Mouse (Mus musculus) embryonic facial prominence, embryonic 12.5 days (tissue): ENCODE results near the gene Sfxn4. TPM values are rescaled to one million over a fixed set of nuclear protein-coding genes. Genes with fewer than 3 reads are reported as not detected.
A peak's percentile ranks its signal among the peaks of the same experiment; 100 is the strongest.

Experiments
- ATAC-seq: fragments of 200-750 bp; cut with Nextera tagmentation; 2 replicates; pipeline ENCODE4 v1.8.0; 2017; ENCODE audit not compliant: insufficient number of reproducible peaks, insufficient read depth, low FRiP score, low TSS enrichment
- H3K27ac ChIP-seq: fragments of 300-500 bp; sonication (generic); 2 replicates; pipeline ENCODE4 v1.5.1; 2016; ENCODE audit warnings: mild to moderate bottlenecking
- H3K27me3 ChIP-seq: fragments of 300-500 bp; sonication (generic); 2 replicates; pipeline ENCODE4 v1.6.1; 2016; ENCODE audit warnings: mild to moderate bottlenecking, moderate library complexity
- H3K36me3 ChIP-seq: fragments of 300-500 bp; sonication (generic); 2 replicates; pipeline ENCODE4 v1.6.1; 2016; ENCODE audit warnings: mild to moderate bottlenecking
- H3K4me1 ChIP-seq: fragments of 300-500 bp; sonication (generic); 2 replicates; pipeline ENCODE4 v1.6.1; 2016
- H3K4me2 ChIP-seq: fragments of 300-500 bp; sonication (generic); replicated peaks from 2 replicates; pipeline ENCODE4 v1.6.1; 2016; ENCODE audit warnings: mild to moderate bottlenecking, moderate library complexity
- H3K4me3 ChIP-seq: fragments of 300-500 bp; sonication (generic); 2 replicates; pipeline ENCODE4 v1.5.1; 2016; ENCODE audit warnings: mild to moderate bottlenecking
- H3K9ac ChIP-seq: fragments of 300-500 bp; sonication (generic); 2 replicates; pipeline ENCODE4 v1.6.1; 2016; ENCODE audit warnings: mild to moderate bottlenecking, moderate library complexity
- H3K9me3 ChIP-seq: fragments of 300-500 bp; sonication (generic); 2 replicates; pipeline ENCODE4 v1.6.1; 2016; ENCODE audit warnings: mild to moderate bottlenecking, moderate library complexity
- WGBS: fragments of 180-500 bp; shearing (Covaris S2); methylation state at CpG from one replicate; pipeline ENCODE4 v1.1.7; 2016; 5-methylcytosine and 5-hydroxymethylcytosine counted together
- polyA plus RNA-seq: library from polyadenylated mRNA; unstranded; fragments of >200 nt; fragmentation: Nextera tagmentation; extraction: Ambion mirVana; gene quantifications from 2 replicates; pipeline ENCODE4 v1.2.1, GENCODE M21; 2016

Sfxn4 gene
- polyA plus RNA-seq, 1 experiment from 2014 or later: 14.3 TPM

DNA sequence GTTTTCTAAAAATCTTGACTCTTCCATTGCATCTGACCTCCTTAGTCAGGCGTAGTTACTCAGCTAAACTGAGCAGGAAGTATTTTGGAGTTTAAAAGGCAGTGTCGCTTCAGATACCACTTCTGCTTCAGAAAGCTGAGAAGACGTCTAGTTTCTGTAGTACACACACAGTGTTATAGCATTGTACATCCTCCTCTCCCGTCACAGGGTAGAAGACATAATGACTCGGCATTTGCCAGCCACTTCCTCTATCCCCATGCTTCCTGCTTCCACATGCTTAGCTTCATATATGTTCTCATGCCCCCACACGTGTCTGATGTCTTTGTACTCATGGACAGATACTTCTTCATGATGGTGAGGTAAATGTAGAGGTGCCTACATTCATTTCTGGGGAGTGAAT is 42.6 kb downstream of the Sfxn4 start:
- Histone ChIP-seq H3K27ac (no peak overlapping the region), H3K4me3 (no peak overlapping the region), H3K27me3 (no peaks in the 10 kb centered on the region), H3K9me3 (no peaks in the 10 kb centered on the region), H3K4me2 (no peak overlapping the region), H3K9ac (no peak overlapping the region), H3K36me3 (peaks cover 55% of the 10 kb centered on the region), H3K4me1 (no peaks in the 10 kb centered on the region)
- ATAC-seq: no peak
- WGBS: 88% methylated on average over 6 of the region's 6 CpGs

DNA sequence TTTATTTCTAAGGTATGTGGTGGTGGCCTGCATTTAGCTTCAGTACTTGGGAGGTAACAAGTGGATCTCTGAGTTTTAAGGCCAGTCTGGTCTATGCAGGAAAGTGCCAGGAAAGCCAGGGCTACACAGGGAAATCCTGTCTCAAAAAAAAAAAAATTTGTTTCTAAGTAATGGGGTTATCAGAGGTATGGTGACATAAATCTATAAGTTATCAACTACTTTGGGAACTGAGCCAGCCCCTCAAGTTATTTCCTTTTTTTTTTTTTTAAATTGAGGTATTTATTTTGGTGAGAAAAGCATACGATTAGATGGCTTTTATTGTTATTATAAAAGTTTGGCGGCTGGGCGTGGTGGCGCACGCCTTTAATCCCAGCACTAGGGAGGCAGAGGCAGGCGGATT is 48.1 kb downstream of the Sfxn4 start:
- peaks cover 21% of the 10 kb centered on the region for H3K36me3 ChIP-seq
- H3K27ac ChIP-seq: no peak overlapping the region
- WGBS: 95% methylated on average over 6 of the region's 6 CpGs
- no peak overlapping the region for H3K4me2 ChIP-seq
- ATAC-seq: no peak
- no peaks in the 10 kb centered on the region; the same call in 1 of the 2 replicates for H3K4me1 ChIP-seq
- H3K9me3 ChIP-seq: no peaks in the 10 kb centered on the region
- no peak overlapping the region for H3K4me3 ChIP-seq
- H3K27me3 ChIP-seq: no peaks in the 10 kb centered on the region
- H3K9ac ChIP-seq: no peak overlapping the region

DNA sequence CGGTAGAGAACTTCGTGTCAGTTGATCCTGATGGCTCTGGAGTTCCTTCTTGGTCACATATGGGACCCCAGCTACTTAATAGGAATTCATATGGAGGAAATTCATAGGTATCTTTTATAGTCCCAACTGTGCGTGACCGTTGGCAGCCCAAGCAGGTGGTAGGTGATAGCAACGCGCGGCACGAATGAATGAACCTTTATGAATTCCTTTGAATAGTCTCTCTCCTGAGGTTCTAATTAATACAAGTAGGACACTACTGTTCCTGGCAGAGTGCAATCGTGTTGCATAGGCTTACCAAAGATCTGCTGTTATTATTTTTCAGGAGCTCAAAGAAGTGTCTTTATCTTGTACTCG is 49.3 kb downstream of the Sfxn4 start:
- Histone ChIP-seq H3K4me1 (no peaks in the 10 kb centered on the region; the same call in 1 of the 2 replicates), H3K4me2 (peak overlapping the region; percentile 62), H3K36me3 (peaks cover 20% of the 10 kb centered on the region), H3K27me3 (no peaks in the 10 kb centered on the region), H3K27ac (no peak overlapping the region; the same call in 1 of the 2 replicates), H3K9ac (peak overlapping the region; percentile 79), H3K9me3 (no peaks in the 10 kb centered on the region), H3K4me3 (peak overlapping the region; percentile 83)
- ATAC-seq: no peak
- WGBS: 18% methylated on average over 10 of the region's 10 CpGs

DNA sequence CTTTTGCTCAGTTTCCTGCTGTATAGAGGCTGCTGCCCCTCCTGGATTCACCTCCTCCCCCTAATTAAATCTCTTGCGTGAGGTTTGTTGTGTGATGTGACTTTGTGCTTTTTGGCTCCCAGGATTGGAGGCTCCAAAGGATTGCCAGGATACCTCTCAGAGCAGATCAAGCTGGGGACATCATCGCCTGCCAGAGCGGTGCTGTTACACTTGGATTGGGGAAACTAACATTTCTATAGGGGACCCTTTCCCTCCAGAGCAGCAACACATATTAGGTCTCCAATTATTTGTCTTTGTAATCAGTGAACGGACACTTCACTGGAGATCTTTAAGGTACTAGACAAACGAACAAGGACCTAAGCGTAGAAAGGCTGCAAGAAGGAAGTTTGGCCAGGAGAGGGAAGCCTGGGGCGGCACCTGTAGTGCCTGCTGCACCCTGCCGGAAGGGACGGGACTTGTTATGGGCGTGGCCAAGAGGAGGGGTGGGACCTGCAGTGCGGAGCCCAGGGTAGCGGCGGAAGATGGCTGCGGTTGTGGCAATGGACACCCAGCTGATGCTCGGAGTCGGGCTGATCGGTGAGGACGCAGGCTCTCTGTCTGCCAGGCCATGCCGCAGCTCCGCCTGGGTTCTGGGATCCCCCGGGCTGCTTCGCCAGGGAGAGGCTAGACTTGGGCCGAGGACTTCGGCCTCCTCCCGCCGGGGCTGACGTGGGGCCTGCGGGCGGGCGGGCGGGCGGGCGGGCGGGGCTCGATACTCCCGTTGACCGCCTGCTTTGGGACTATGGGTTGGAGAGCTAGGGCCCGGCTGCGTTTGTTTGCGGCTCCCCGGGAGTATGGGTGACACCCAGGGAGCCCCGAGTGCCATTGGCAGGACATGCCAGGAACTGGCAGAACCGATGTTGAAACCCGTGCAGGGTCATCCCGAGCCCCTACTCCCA is 49.9 kb downstream of the Sfxn4 start, which contains the start of gene Fam45a:
Gene Fam45a (plus strand): TSS at position 488 of the 938 bp plus-strand sequence.
- Histone ChIP-seq H3K9me3 (no peaks in the 10 kb centered on the region), H3K36me3 (peaks cover 13% of the 10 kb centered on the region), H3K4me2 (peak within 1 kb of the TSS; percentile 62), H3K27me3 (no peaks in the 10 kb centered on the region), H3K9ac (peak within 1 kb of the TSS; percentile 79), H3K27ac (peak within 1 kb of the TSS; percentile 67), H3K4me1 (no peaks in the 10 kb centered on the region; the same call in 1 of the 2 replicates), H3K4me3 (peak within 1 kb of the TSS; percentile 83)
- 2% methylated on average over 45 of the region's 45 CpGs for WGBS
- ATAC-seq: peak; percentile 99

DNA sequence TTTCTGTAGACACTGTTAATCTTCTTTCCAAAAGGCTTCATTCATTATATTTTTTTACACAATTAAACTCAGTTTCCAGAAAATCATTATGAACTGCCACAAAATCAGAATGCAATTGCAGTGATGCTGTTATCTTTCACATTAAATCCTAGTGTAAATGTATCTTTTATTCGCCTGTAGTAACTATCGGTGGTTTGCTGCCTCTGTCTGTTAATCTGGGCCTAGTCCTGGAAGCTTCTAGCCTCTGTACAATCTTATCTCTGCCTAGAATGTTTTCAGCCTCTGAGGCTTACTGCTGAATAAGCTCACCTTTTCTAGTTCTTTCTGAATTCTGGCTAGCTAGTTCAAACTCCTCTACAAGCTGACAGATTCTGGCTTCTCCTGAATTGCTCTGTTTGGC is 51.4 kb downstream of the Sfxn4 start:
- H3K27ac ChIP-seq: no peak overlapping the region
- H3K36me3 ChIP-seq: peaks cover 5% of the 10 kb centered on the region; the same call in 1 of the 2 replicates
- H3K9ac ChIP-seq: no peak overlapping the region
- WGBS: 85% methylated on average over 2 of the region's 2 CpGs
- H3K4me2 ChIP-seq: no peak overlapping the region
- H3K4me3 ChIP-seq: no peak overlapping the region
- H3K9me3 ChIP-seq: no peaks in the 10 kb centered on the region
- H3K27me3 ChIP-seq: no peaks in the 10 kb centered on the region
- no peaks in the 10 kb centered on the region; the same call in 1 of the 2 replicates for H3K4me1 ChIP-seq
- ATAC-seq: no peak

DNA sequence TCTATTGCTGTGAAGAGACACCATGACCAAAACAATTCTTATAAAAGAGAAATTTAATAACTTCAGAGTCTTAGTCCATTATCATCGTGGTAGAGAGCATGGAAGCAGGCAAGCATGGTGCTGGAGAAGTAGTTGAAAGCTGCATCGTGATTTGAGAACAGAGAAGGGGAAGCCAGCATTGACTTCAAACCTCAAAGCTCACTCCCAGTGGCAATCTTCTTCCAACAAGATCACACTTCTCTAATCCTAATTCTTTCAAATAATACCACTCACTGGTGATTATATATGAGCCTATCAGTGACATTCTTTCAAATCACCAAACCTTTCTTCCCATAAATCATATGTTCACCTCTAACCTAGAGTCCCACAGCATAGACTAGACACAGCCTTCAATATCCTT is 56.4 kb downstream of the Sfxn4 start:
- no peak overlapping the region for H3K4me2 ChIP-seq
- no peak overlapping the region for H3K4me3 ChIP-seq
- WGBS: 66% methylated on average over 2 of the region's 2 CpGs
- no peak overlapping the region for H3K27ac ChIP-seq
- no peak overlapping the region for H3K9ac ChIP-seq
- H3K36me3 ChIP-seq: no peaks in the 10 kb centered on the region
- ATAC-seq: no peak
- no peaks in the 10 kb centered on the region for H3K27me3 ChIP-seq
- H3K4me1 ChIP-seq: no peaks in the 10 kb centered on the region
- H3K9me3 ChIP-seq: no peaks in the 10 kb centered on the region

DNA sequence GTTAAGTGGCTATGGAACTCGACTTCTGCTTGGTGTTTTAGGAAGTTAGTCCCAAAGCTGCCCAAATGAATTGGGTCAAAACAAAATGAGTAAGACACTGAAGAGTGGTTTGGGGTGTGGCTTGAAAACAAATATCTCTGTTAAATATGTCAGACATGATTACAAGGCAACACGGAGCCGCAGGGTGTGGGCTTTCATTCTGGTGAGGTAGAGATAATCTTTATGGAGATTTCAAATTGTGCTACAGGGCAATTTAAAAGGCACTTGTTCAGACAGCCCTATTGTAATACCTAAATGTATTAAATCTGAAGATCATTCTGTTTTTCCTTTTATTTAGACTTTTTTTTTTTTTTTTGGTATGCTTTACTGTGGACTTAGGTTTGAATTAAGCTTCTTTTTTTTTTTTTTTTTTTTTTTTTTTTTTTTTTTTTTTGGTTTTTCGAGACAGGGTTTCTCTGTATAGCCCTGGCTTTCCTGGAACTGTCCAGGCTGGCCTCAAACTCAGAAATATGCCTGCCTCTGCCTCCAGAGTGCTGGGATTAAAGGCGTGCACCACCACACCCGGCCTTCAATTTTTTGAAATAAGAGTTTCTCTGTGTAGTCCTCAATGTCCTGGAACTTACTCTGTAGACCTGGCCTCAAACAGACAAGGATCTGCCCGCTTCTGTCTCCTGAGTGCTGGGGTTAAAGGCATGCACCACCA is 61.3 kb downstream of the Sfxn4 start:
- Histone ChIP-seq H3K27ac (no peak overlapping the region), H3K9me3 (no peaks in the 10 kb centered on the region), H3K4me2 (no peak overlapping the region), H3K27me3 (no peaks in the 10 kb centered on the region), H3K4me3 (no peak overlapping the region), H3K4me1 (no peaks in the 10 kb centered on the region), H3K36me3 (no peaks in the 10 kb centered on the region), H3K9ac (no peak overlapping the region)
- WGBS: 76% methylated on average over 7 of the region's 7 CpGs
- ATAC-seq: no peak

DNA sequence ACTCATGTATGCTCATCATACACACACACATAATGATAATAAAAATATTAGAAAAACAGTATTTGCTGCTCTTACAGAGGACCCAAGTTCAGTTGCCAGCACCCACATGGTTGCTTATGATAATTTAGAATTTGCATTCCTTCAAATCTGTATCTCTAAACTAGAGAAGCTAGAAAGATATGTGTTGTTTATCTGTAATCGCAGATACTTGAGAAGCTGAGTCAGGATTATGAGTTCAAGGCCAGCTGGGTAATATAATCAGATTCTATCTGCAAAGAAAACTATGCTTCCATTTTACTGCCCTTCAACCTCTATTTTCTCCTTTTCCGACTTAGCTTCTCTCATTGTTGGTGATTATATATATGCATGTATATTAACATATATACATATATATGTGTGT is 63.9 kb downstream of the Sfxn4 start:
- H3K4me2 ChIP-seq: no peak overlapping the region
- no peaks in the 10 kb centered on the region for H3K27me3 ChIP-seq
- H3K4me3 ChIP-seq: no peak overlapping the region
- H3K27ac ChIP-seq: no peak overlapping the region
- ATAC-seq: no peak
- no peak overlapping the region for H3K9ac ChIP-seq
- 92% methylated on average over 2 of the region's 2 CpGs for WGBS
- no peaks in the 10 kb centered on the region for H3K4me1 ChIP-seq
- H3K9me3 ChIP-seq: no peaks in the 10 kb centered on the region
- H3K36me3 ChIP-seq: no peaks in the 10 kb centered on the region

DNA sequence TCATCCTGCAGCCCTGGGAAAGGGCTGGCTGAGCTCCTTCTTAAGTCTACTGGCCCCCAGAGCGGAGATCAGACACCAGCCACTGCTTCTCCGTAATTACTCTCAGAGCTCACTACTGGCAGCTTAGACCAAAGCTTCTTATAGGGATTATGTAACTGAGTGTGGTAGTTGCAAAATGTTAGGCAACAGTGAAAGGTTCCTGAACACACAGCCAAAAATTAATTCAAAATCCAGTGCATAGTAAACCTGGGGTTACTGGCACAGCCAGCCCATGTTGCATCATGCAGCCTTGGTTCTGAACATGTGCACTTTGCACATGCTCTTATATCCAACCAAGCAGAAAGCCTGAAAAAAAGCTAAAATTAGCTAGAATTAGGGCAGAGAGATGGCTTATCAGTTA is 66.0 kb downstream of the Sfxn4 start:
- no peak overlapping the region for H3K4me2 ChIP-seq
- no peak overlapping the region for H3K9ac ChIP-seq
- H3K27me3 ChIP-seq: no peaks in the 10 kb centered on the region
- no peaks in the 10 kb centered on the region for H3K36me3 ChIP-seq
- H3K4me3 ChIP-seq: no peak overlapping the region
- no peaks in the 10 kb centered on the region for H3K9me3 ChIP-seq
- no peak for ATAC-seq
- no peaks in the 10 kb centered on the region for H3K4me1 ChIP-seq
- no peak overlapping the region for H3K27ac ChIP-seq
- 91% methylated on average over 2 of the region's 2 CpGs for WGBS

DNA sequence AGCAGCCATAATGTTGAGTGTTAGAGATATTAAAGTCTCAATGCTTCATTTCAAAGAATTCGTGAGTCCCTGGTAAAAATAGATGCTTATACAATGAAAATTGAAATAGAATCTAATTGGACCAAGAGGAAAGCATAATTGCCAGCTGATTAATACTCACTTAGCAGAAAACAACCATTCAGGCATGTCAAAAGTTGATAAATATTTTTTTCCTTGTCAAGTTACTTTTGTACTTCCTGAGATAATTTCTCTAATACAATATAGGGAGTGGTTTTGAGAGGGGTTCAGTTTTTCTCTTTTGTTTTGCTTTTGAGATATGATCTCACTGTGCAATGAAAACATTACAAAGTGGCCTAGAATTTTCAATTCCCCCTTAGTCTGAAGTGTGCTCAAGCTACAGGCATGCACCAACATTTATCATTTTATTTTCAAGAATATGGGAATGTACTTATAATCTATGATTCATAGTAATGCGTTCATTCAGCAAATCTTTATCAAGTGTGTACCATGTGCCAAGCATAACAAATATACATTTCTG is 68.0 kb downstream of the Sfxn4 start:
- ATAC-seq: no peak
- 82% methylated on average over 2 of the region's 2 CpGs for WGBS

DNA sequence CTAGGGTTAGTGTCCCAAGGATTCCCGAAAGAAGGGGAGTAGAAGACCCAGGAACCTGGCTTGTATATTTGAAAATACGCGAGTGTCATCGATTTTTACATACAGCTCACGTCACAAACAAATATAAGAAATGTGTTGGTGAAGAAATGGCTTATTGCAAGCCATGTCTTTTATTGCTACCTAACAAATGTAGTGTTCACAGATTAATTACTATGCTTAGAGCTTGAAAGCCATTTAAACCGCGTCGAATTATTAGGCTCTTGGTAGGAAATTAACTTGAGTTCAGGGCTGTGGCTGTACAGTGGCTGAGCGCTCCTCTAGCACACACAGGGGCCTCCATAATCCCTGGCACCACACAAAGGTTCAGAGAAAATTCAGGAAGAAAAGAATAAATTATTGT is 70.1 kb downstream of the Sfxn4 start:
- 0 out of 2 replicates have a peak, but pooled peaks cover 2% of the 10 kb centered on the region for H3K36me3 ChIP-seq
- peak overlapping the region; percentile 96 for H3K4me3 ChIP-seq
- no peaks in the 10 kb centered on the region for H3K9me3 ChIP-seq
- H3K27ac ChIP-seq: peak overlapping the region; percentile 97
- peak overlapping the region; percentile 73 for H3K4me2 ChIP-seq
- ATAC-seq: no peak
- WGBS: 19% methylated on average over 9 of the region's 9 CpGs
- H3K9ac ChIP-seq: peak overlapping the region; percentile 99
- peaks cover 7% of the 10 kb centered on the region; the same call in 1 of the 2 replicates for H3K4me1 ChIP-seq
- no peaks in the 10 kb centered on the region for H3K27me3 ChIP-seq

More for the DNA sequence above, 68.0 kb downstream of the Sfxn4 start:
- no peak overlapping the region for H3K4me3 ChIP-seq
- H3K9ac ChIP-seq: no peak overlapping the region
- H3K9me3 ChIP-seq: no peaks in the 10 kb centered on the region
- H3K27me3 ChIP-seq: no peaks in the 10 kb centered on the region
- H3K36me3 ChIP-seq: no peaks in the 10 kb centered on the region
- H3K4me2 ChIP-seq: no peak overlapping the region
- H3K27ac ChIP-seq: no peak overlapping the region
- H3K4me1 ChIP-seq: peaks cover 4% of the 10 kb centered on the region; the same call in 1 of the 2 replicates
